Mouse (Mus musculus): Measurements from ENCODE around the gene Akap13. TPM values are rescaled to one million over a fixed set of nuclear protein-coding genes. Genes with fewer than 3 reads are reported as not detected.

Gene Akap13
- 10 to 100 TPM; 65.5 to 73.5 TPM for total RNA-seq (2021)
- long read RNA-seq, experiment 1, partial matches to known transcripts, result 11 of 20 reads
- long read RNA-seq, experiment 1, other reads (novel, unspliced or antisense), result 8 of 20 reads
- long read RNA-seq, experiment 2, partial matches to known transcripts, result 13 of 22 reads
- long read RNA-seq, experiment 2, other reads (novel, unspliced or antisense), result 9 of 22 reads

DNA sequence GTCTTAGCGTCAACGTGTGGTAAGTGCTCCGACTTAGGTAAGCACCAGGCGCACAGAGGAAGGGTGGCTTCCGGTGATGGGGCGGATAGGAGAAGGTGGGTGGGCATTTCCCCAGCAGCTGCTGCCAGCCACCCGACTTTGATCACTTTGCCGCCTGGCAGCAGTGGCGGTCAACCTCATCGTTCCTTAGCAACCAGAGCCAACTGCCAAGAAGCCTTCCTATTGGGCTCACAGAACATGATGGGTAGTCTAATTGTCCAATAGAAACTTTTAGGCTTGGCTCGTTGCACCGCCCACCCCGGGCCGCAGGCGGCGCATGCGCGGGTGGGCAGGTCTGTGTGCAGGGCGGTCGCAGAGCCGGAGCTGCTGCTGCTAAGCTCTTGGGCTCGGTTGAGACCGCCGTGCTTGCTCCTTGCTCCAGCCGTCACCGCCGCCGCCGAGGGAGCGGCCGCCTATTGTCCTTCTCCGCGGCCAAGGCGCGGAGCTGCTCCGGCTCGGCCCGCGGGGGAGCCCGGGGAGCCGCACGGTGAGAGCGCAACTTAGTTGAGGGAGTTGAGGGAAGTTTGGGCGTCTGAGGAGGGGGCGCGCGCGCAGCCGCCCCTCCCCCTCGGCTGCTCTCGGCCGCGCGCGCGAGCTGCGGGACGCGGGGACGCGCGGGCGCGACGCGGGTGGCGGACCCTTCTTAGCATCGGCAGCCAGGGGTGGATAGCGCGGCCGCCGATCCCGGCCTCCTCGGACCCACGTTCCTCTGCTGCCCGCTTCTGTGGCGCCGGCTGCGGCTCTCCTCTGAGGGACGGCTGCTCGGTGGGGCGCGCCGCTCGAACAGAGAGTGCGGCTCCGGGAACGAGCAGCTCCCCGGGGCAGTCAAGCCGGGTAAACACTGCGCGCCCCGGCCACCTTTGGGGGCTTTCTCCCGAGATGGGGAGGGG is at the start of gene Akap13:
Akap13 (plus strand) TSS at position 312 of the 929 bp plus-strand sequence.
- DNase-seq, result peak; percentile 96

DNA sequence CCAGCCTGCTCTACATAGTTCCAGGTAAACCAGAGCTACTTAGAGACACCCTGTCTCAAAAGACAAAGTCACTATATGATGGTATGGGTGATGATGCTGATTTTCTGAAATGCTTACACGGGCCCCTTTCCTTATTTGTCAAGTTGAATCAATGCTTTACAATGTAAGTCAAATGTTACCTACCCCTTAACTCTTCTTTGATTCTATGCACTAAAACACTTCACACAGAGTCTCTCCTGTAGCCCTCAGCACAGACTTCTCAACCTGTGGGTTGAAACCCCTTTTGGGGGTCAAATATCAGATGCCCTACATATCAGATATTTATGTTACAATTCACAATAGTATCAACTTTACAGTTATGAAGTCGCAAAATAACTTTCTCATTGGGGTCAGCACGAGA is 44.7 kb upstream of the Akap13 start:
- no peak for DNase-seq

DNA sequence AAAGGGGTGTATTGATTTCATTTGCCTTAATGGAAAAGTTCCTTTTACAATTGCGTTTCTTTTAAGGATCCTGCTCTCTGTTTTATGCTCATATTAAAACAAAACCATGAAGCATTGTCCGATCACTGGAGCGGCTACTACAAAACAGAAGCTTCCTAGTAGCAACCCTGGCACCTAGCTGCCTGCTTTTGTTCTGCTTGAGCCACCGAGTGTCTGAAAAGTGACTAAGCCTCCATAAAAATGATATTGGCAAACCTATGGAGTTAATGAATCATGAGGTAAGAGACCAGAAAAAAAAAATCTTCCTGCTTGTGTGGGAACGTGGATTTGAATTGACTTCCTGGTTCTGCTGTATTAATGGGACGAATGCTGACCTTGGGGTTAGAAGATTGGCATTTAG is 44.1 kb upstream of the Akap13 start:
- DNase-seq, result no peak

DNA sequence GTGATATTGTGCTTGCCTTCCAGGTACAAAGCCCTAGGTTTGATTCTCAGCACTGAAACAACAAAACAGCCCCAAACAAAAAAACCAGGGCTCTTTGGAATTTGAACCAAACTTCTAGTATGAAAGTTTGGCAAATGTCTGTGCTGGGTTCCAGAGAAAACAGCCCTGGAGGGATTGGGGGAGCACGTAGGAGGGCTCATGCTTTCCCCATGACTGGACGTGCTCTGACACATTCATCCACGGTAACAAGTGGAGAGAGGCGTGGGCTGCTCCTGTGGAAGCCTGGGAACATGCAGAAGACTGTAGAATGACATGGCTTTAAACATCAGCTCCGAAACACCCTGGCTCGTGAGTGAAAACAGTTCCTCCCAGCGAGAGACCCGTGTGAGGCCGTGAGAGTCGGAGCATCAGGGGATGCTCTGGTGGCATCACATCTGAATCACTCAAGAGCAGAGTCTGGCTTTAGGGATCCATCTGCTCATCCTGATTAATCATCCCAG is 43.3 kb upstream of the Akap13 start:
- DNase-seq, result no peak

DNA sequence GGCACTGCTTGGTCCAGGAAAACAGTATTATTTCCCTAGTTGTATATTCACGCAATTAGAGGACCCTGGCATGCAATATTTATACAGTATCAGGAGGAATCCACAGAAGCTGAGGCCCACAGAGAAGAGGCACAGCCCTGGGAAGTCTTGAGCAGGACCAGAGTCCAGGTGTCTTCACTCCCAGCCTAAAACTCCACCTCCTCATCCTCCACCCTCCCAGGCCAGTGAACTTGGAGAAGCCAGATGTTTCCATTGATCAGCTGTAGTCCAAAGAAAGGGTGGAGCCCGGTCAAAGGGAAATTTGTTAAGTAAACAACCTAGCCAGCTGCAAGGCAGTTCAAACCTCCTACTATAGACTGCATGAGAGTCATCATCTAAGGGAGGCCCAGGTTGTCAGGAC is 42.8 kb upstream of the Akap13 start:
- DNase-seq, result no peak

DNA sequence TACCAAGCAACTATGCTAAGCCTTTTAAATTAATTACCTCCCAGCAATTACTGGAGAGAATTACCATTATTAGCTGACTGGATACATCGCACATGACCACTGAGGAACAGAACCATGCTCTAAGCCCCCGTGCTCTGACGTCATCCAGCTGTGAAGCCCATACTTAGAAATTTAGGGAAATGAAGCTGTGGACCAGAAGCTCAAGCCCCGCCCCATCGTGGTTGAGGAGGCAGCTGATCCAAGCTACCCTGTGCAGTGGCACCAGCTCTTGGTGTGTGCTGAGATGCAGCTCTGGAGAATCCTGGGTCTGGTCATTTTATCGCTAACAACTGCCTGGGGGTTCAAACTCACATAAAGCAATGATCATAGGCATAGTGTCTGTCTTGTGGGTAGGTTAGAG is 41.4 kb upstream of the Akap13 start:
- no peak for DNase-seq

DNA sequence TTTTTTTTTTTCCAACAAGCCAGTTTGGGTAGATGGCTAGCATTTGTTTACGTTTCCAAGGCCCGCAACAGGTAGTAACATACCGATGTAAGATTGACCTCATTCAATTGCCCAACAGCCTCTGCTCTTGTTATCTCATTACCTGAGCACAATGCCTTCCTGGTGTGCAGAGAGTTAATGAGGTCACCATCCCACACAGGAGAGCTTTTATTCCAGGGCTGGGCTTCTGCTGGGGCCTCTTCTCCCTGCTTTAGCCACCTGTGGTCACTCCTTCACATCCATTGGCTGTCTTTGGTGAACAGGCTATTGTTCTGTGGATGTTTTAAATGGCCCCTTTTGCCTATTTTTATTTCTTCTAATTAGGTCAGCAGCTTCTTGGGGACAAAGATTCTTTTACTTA is 41.0 kb upstream of the Akap13 start:
- DNase-seq, result no peak

DNA sequence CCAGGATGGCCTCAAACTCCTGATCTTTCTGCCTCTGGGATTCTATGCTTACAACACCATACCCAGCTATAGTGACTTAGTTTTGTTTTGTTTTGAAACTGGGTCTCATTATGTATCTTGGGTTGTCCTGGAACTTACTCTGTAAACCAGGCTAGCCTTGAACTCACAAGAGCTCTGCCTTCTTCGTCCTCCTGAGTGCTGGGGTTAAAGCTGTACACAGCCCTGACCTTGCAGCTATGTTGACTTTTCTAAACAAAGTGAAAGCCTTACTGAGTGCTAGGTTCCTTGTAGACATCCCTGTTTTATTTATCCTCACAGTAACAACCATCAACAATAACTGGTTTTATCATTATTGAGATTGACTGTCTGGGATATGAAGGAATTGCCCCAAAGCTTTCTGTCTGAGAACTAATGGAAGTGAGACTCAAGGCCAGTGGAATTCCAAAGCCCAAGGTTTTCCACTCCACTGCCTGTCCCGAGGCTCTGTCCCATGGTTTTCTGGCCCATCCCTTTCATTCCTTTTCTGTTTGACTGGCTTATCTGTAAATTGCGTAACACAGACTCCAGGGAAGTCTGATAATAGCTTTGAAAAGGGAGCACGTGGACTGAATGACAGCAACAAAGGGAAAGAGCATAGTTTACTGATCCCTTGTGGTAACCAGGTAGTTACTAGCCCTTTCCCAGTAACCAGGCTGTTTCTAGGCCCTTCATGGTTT is 40.0 kb upstream of the Akap13 start:
- no peak for DNase-seq

DNA sequence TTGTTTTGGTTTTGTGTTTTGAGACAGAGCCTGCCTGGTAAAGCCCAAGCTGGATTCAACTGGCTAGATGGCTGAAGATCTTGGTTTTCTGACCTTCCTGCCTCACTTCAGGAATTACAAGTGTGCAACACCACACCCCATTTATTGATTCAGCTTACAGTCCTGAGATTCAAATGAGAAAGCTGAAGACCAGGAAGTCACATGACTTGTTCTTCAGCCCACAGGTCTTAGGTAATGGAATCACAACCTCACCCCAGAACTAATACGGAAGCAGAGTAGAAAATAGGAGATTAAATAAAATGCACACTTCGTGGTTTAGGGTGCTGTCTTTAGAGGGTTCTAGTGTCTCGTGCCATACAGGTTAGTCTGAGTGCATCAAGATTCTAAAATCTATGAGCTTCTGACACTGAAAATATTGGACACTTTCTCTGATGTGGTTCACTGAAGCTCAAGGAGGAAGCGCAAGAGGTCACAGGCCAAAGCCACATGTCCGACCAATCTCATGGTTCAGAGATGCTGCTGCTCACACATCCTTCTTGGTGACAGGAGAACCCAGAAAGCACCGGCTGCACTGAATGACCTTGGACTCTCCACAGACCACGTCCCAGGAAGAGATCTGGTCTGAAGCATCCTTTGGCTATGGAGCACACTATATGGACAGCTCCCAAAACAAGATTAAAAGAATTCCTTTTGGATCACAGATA is 39.3 kb upstream of the Akap13 start:
- no peak for DNase-seq

DNA sequence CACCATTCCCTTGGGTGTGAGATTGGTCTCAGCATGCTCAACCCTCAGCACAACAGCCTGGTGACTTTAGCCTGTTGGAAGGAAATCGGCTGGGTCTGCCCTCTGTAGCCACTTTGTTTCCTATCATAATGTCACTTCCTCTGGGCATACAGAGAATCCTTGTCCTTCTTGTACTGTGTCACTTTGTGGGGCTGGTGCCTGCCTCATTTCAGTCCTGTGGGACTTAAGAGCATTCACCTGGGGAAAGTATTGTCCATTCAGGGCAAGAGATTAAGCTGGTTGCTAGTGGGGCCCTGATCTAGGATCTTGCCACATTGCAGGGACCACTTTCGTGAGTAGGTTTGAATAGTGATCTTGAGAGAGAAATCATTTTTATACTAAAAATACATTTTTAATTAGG is 34.4 kb upstream of the Akap13 start:
- no peak for DNase-seq

DNA sequence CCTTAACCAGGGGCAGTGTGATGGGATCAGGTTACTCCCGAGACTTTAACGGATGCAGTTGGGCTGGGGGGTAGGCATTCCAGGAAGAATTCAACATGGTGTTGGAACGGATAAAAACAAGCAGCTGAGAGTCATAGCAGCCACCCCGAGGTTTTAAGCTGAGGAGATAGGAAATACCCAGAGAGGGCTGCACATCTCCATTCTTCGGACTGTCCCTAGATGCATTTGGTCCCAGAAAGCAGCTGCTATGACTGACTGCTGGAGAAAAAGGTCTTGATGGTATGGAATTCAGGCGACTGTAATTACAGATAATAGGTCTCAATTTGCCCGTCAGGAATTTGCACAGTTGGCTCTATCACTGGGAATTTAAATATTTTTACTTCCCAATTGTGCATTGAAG is 31.2 kb upstream of the Akap13 start:
- DNase-seq, result no peak

DNA sequence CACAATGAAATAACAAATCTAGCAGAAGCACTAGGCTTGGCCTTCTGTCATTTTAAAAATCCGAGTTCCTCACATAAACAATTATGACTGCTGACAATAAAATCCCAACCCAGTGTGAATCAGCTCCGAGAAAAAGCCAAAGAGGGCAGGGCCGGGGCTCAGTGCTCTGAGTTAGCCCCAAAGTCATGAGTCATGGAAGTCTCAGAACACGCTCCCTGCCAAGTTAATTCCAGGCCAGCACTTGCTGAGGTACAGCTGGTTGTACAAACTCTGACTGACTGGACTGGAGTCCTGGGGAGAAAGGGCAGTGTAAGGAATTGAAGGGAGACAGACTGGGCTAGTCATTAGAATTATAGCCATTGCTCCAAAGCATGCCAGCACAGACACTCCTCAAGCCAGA is 28.0 kb upstream of the Akap13 start:
- DNase-seq, result peak; percentile 62

DNA sequence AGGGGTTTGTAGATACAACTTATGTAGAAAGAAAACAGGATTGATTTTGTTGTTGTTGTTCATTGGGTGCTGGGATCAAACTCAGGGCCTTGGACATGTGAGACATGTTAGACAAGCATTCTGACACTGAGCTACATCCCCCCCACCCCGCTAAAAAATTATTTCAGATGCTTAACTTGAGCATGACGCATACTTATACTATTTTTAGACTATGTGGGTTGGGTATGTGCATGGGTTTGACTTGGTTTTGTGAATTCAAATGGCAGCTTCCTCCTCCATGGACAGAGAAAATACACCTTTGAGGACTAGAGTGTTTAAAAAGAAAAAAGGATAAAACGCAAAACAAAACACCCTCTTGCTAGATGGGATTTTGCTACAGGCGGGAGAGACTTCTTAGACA is 26.4 kb upstream of the Akap13 start:
- no peak for DNase-seq

DNA sequence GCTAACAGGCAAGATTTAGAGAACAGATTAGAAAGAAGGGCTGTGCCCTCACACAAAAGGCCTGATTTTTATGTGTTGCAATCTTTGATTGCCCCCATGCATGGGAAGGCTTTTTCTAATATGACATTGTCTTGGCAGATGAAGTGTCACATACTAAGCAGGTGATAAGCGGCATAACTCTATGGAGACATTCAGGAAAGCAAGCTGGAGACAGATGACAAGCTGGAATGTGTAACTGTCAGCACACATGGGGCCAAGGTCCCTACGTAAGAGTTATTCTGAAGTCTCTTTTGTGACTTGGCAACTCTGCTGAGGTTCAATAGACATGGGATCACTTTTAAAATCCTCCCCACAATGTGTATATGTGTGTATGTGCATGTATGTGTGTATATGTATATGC is 24.8 kb upstream of the Akap13 start:
- no peak for DNase-seq

DNA sequence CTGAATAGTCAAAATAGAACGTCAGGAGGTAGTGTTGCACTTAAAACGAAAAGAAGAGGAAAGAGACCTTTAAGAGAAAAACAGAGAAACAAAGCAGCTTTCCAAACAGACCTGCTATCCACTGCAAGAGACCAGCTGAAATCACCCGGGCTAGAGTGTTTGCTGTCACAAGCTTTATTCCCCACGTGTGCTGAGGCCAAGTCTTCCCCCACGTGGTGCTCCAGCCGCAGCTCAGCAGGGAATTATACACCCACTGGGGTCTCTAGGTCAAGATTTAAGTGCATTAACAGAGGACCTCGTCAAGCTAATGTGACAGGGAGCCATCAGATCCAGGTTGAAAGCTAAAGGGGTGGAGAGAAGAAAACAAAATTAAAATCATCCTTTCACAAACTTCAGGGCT is 24.3 kb upstream of the Akap13 start:
- no peak for DNase-seq

DNA sequence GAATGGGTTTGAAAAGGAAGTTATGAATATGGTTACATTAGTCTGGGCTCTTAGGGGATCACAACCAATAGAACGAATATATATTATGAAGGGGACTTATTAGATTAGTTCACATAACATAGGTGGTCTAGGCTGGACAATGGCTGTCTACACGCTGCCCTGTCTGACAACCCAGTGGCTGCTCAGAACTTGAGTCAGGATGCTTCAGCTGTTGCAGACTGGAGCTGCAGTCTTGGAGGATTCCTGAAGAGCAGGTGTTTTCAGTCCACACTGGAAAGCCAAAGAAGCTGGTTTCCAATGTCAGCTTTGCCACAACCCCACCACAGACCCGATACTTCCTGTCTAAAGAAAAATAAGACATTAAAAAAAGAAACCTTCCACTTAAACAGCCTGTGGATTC is 23.3 kb upstream of the Akap13 start:
- no peak for DNase-seq

DNA sequence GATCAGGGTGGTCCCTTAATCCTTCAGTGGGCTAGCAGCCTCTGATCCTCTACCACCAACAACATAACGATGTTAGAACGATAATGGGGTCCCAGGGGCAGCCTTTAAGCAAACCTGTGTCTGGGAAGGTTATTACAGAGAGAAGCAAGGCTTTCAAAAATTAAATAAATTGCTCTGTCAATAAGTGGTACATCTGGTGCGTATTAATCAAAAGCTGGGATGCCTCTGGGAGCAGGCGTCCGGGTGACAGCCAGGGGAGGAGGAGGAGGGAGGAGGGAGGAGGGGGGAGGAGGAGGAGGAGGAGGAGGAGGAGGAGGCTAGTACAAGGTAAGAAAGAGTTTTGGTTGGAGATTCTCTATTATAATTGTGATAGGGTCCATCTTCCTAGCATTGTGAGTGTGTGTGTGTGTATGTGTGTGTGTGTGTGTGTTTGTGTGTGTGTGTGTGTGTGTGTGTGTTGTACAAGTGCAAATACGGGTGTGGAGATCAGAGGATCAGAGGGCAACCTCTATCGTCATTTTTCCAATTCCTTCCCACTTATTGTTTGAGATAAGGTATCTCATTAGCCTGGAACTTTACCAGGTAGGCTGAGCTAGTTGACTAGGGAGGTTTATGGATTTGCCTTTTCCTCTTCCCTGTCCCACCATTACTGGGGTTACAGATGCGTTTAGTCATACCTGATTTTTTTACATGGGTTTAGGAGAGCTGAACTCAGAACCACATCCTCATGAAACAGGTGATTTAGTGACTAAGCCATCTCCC is 18.7 kb upstream of the Akap13 start:
- DNase-seq, result no peak

DNA sequence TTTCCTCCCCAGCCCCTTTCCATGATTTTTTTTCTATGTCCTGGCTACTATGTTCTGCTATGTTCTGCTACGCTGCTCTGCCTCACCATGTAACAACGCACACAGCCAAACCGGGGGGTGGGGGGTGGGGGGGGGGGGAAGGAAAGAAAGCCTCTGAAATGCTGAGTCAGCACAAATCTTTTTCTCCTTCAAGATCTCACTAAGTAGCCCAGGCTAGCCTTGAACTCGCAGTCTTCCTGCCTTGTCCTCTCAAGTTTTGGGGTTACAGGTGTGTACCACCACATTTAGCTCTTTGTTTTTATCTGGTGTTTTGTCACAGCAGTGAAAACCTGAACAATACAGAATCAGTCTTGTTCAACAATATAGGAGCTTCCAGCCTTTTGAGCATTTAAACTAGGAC is 15.8 kb upstream of the Akap13 start:
- DNase-seq, result no peak

DNA sequence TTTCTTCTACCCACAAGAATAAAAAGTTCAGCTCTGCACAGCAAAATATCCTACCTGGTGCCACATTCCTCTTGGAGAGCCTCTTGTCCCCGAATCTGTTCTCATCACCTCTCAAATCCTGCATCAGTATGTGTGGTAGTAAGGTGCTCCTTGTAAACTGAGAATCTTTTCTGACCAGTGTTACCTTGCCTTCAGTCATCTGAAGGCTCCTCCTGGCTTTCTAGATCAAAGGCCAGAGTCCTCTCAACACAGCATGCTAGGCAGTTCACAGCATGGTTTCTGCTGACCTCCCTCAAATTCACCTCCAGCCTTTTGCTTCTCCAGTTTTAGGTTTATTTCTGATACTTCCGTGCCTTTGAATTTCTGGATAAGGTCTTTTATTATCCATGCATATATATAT is 15.1 kb upstream of the Akap13 start:
- no peak for DNase-seq

DNA sequence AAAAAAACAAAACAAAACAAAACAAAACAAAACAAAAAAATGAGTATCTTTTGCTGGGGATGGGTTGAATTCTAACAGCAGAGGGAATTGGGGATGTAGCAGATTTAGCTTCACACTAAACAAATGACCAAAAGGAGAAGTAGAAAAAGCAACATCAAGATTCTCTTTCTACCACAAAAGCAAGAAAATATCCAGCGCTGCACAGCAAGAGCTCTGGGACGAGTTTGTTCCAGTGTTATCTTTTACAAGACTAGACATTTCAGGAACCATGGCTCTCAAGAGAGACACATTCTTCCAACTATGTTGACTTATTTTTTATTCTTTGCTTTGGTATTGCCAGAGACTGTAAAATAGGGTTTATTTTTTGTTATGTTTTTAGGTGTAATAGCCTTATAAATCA is 13.4 kb upstream of the Akap13 start:
- DNase-seq, result no peak

DNA sequence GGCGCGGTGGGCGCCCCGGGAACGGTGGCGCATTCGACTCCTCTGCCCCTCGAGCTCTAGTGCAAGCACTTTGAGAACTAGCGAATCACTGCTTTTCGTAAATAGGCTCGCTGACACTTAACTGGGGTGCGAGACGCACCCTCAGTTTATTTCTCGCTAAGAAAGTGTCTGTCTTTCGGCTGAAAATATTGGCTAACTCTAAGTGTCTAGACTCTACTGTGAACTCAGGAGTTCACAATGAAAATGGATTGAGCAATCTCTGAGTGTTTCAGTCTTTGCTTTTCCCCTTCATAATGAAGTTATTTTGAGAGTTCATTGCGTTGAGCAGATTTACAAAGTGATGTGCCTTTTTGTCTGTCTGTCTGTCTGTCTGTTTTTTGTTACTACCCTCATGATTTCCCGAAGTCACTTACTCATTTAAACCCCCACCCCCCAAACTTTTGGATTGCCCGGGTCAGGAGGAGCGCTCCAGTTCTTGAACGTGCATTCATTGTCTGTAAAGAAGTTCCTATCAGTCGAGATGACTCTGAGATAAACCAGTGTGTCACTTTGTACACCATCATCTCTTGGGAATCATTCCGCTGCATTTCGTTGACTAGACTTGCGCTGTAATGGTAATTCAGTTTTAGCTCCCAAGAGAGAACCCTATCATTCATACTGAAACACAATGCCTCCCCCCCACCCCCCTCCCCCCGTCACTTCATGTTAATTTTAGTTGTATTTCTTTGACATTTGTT is 986 bp downstream of the Akap13 start:
- no peak for DNase-seq
